Mouse (Mus musculus) testis, postnatal 14 days (tissue): ENCODE results near the gene Pmepa1.

Experiments used
- DNase-seq: peaks from one replicate; pipeline ENCODE4 v3.0.0; 2021; ENCODE audit warnings: low spot score

Gene Pmepa1

GRCm38 (mm10) chr2:173276409-173276808 is at the start of gene Pmepa1:
TSS of gene Pmepa1 (minus strand) at chr2:173276533.
- DNase-seq: peak; percentile 83

GRCm38 (mm10) chr2:173321754-173322153 is 45.4 kb upstream of the Pmepa1 start:
- DNase-seq: no peak

GRCm38 (mm10) chr2:173321194-173321593 is 44.9 kb upstream of the Pmepa1 start:
- no peak for DNase-seq

GRCm38 (mm10) chr2:173314291-173314690 is 38.0 kb upstream of the Pmepa1 start:
- no peak for DNase-seq

GRCm38 (mm10) chr2:173308486-173308885 is 32.2 kb upstream of the Pmepa1 start:
- DNase-seq: no peak

GRCm38 (mm10) chr2:173307984-173308383 is 31.7 kb upstream of the Pmepa1 start:
- DNase-seq: no peak

GRCm38 (mm10) chr2:173307561-173307960 is 31.2 kb upstream of the Pmepa1 start:
- DNase-seq: no peak

- peak; percentile 47 for DNase-seq
These were observed 30.6 kb upstream of the Pmepa1 start for GRCm38 (mm10) chr2:173306734-173307525.

GRCm38 (mm10) chr2:173305011-173305410 is 28.7 kb upstream of the Pmepa1 start:
- DNase-seq: no peak

- DNase-seq: peak; percentile 21
These were observed 24.6 kb upstream of the Pmepa1 start for GRCm38 (mm10) chr2:173300663-173301630.

- DNase-seq: no peak
These were observed 20.1 kb upstream of the Pmepa1 start for GRCm38 (mm10) chr2:173296408-173296807.

- DNase-seq: no peak
These were observed 16.7 kb upstream of the Pmepa1 start for GRCm38 (mm10) chr2:173293042-173293441.

- DNase-seq: no peak
These were observed 16.2 kb upstream of the Pmepa1 start for GRCm38 (mm10) chr2:173292551-173292950.

GRCm38 (mm10) chr2:173290981-173291380 is 14.6 kb upstream of the Pmepa1 start:
- DNase-seq: no peak

- DNase-seq: no peak
These were observed 13.6 kb upstream of the Pmepa1 start for GRCm38 (mm10) chr2:173289928-173290327.

- no peak for DNase-seq
These were observed 9.6 kb upstream of the Pmepa1 start for GRCm38 (mm10) chr2:173285816-173286538.

- no peak for DNase-seq
These were observed 8.4 kb upstream of the Pmepa1 start for GRCm38 (mm10) chr2:173284771-173285170.

GRCm38 (mm10) chr2:173282191-173282590 is 5.9 kb upstream of the Pmepa1 start:
- DNase-seq: no peak

GRCm38 (mm10) chr2:173281021-173281937 is 4.9 kb upstream of the Pmepa1 start:
- no peak for DNase-seq

GRCm38 (mm10) chr2:173278846-173279580 is 2.7 kb upstream of the Pmepa1 start:
- DNase-seq: no peak
